Comparison of ENCODE assay signal across 8 mouse cellular contexts in the genomic region with DNA sequence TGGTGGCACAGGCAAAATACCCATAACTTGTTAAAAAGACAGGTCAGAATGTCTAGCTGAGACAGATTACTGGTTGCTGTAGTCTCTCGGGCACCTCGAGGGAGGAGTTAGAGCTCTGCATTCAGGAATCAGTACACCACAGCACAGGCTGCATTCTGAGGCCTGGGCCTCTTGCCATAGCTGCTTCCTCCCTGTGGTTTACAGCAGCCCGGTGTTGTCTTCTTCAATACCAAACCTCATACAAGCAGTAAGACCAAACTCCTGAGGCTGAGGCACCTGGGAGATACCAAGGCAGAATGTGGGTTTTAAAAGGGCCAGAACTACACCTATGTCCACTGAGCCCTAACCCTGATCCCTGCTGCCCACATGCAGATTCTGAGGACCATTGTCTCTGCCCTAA. TPM values are rescaled to one million over a fixed set of nuclear protein-coding genes. Genes with fewer than 3 reads are reported as not detected.
DNase-seq lines count a peak whose midpoint lies in the region; ATAC-seq and TF ChIP-seq lines count a peak whose summit lies in the region.
"Had no signal": no experiment of that assay in that cellular context is flagged by ENCODE, and none has a peak within 500 bp of the region (broad histone marks: within the 10 kb centered on the region; RNA-seq: fewer than 3 reads in every experiment).

No protein-coding gene starts in this region.

- peaks cover 53% of the 10 kb centered on the region for H3K36me3 ChIP-seq in midbrain, embryonic 10.5 days

- peak; percentile 45 for ATAC-seq in activated CD4-positive, CD25-positive, alpha-beta regulatory T cell, adult 4 months

- DNase-seq in layer of hippocampus, postnatal 10 days (ENCODE audit: low spot score in 2 of 2), result peak; percentile 29 to 34
- no peak for DNase-seq in layer of hippocampus, adult 11-12 months (ENCODE audit: low spot score)
- peak; percentile 54 for DNase-seq in naive thymus-derived CD4-positive, alpha-beta T cell, adult 2 months (ENCODE audit: low read depth)
- no peak for DNase-seq in kidney, postnatal 14 days
- DNase-seq in midbrain, embryonic 10.5 days (ENCODE audit: low spot score), result no peak
- DNase-seq: lung, postnatal 36 days had no signal

- no peaks in the 10 kb centered on the region for H3K27me3 ChIP-seq in midbrain, embryonic 10.5 days (ENCODE audit: low read depth, poor library complexity, severe bottlenecking)

- TF ChIP-seq CTCF in embryonic fibroblast, embryonic 13.5 days (IDR thresholded peaks at IDR 0.05; ENCODE audit: borderline replicate concordance, insufficient read depth, low read length), result no peak

- no peak overlapping the region for H3K4me3 ChIP-seq in embryonic fibroblast, embryonic 13.5 days (ENCODE audit: insufficient read depth, low read length)
- H3K4me3 ChIP-seq in midbrain, embryonic 10.5 days, result no peak overlapping the region

- peak overlapping the region; percentile 63 for H3K27ac ChIP-seq in embryonic fibroblast, embryonic 13.5 days (ENCODE audit: insufficient read depth, low read length)
- no peak overlapping the region for H3K27ac ChIP-seq in midbrain, embryonic 10.5 days (replicated peaks)

- H3K9me3 ChIP-seq in midbrain, embryonic 10.5 days (replicated peaks), result no peaks in the 10 kb centered on the region

- TF ChIP-seq POLR2A in embryonic fibroblast, embryonic 13.5 days (IDR thresholded peaks at IDR 0.05; ENCODE audit: low read depth, low read length), result peak; percentile 46

- 82% methylated on average over 3 of the region's 3 CpGs for WGBS in midbrain, embryonic 10.5 days

- H3K4me1 ChIP-seq in embryonic fibroblast, embryonic 13.5 days (ENCODE audit: control insufficient read depth, insufficient read depth, low read length), result peaks cover 12% of the 10 kb centered on the region
- H3K4me1 ChIP-seq in midbrain, embryonic 10.5 days, result peaks cover 45% of the 10 kb centered on the region

RNA-seq across cellular contexts. Expression of a gene that starts 1.7 kb away (rescaled TPM):
- total RNA-seq in layer of hippocampus, postnatal 10 days (2021), result 100 to 1,000 TPM; 104 to 108 TPM
- polyA plus RNA-seq in activated CD4-positive, CD25-positive, alpha-beta regulatory T cell, adult 4 months (2017; shearing (Covaris generic)), result not detected
- 30.4 and 36.6 TPM in 2 replicates for polyA plus RNA-seq in embryonic fibroblast, embryonic 13.5 days (2011; ENCODE audit: insufficient read length, low read depth, missing spikeins)
- polyA plus RNA-seq in midbrain, embryonic 10.5 days (2016; fragmentation: Nextera tagmentation; extraction: Ambion mirVana), result 4.8 and 6.6 TPM in 2 replicates

RNA-seq across cellular contexts. Expression of a gene that starts 20.0 kb away (rescaled TPM):
- 1 to 10 TPM; 2.9 to 3.2 TPM for total RNA-seq in layer of hippocampus, postnatal 10 days (2021)
- not detected for polyA plus RNA-seq in activated CD4-positive, CD25-positive, alpha-beta regulatory T cell, adult 4 months (2017; shearing (Covaris generic))
- not detected in 2 replicates for polyA plus RNA-seq in embryonic fibroblast, embryonic 13.5 days (2011; ENCODE audit: insufficient read length, low read depth, missing spikeins)
- 0.15 and 0.16 TPM in 2 replicates for polyA plus RNA-seq in midbrain, embryonic 10.5 days (2016; fragmentation: Nextera tagmentation; extraction: Ambion mirVana)

RNA-seq across cellular contexts. Expression of a gene that starts 34.9 kb away (rescaled TPM):
- total RNA-seq in layer of hippocampus, postnatal 10 days (2021), result 1 to 10 TPM; 2.8 to 2.9 TPM
- polyA plus RNA-seq in activated CD4-positive, CD25-positive, alpha-beta regulatory T cell, adult 4 months (2017; shearing (Covaris generic)), result not detected
- polyA plus RNA-seq in embryonic fibroblast, embryonic 13.5 days (2011; ENCODE audit: insufficient read length, low read depth, missing spikeins), result not detected in 2 replicates
- not detected in 2 replicates for polyA plus RNA-seq in midbrain, embryonic 10.5 days (2016; fragmentation: Nextera tagmentation; extraction: Ambion mirVana)

RNA-seq across cellular contexts. Expression of a gene that starts 38.5 kb away (rescaled TPM):
- total RNA-seq in layer of hippocampus, postnatal 10 days (2021), result 100 to 1,000 TPM; 110 to 133 TPM
- polyA plus RNA-seq in activated CD4-positive, CD25-positive, alpha-beta regulatory T cell, adult 4 months (2017; shearing (Covaris generic)), result 100 to 1,000 TPM in 1 of 2 experiments, 10 to 100 TPM in 1; 90.3 to 104 TPM
- 134 and 169 TPM in 2 replicates for polyA plus RNA-seq in embryonic fibroblast, embryonic 13.5 days (2011; ENCODE audit: insufficient read length, low read depth, missing spikeins)
- 56.1 and 59.5 TPM in 2 replicates for polyA plus RNA-seq in midbrain, embryonic 10.5 days (2016; fragmentation: Nextera tagmentation; extraction: Ambion mirVana)

RNA-seq across cellular contexts. Expression of a gene that starts 47.3 kb away (rescaled TPM):
- total RNA-seq in layer of hippocampus, postnatal 10 days (2021), result 10 to 100 TPM; 80.7 to 87.9 TPM
- 10 to 100 TPM; 59.3 to 65.0 TPM for polyA plus RNA-seq in activated CD4-positive, CD25-positive, alpha-beta regulatory T cell, adult 4 months (2017; shearing (Covaris generic))
- 46.9 and 59.7 TPM in 2 replicates for polyA plus RNA-seq in embryonic fibroblast, embryonic 13.5 days (2011; ENCODE audit: insufficient read length, low read depth, missing spikeins)
- 91.8 and 103 TPM in 2 replicates for polyA plus RNA-seq in midbrain, embryonic 10.5 days (2016; fragmentation: Nextera tagmentation; extraction: Ambion mirVana)

Comparison
In these comparisons a context has a peak if more than half of its experiments do, and no peak if none do; other contexts are left out.
1. DNase-seq: peak in layer of hippocampus, postnatal 10 days (2 of 2) and naive thymus-derived CD4-positive, alpha-beta T cell, adult 2 months (single experiment); none in layer of hippocampus, adult 11-12 months (single experiment), kidney, postnatal 14 days (single experiment) and midbrain, embryonic 10.5 days (single experiment).